18 mouse cellular contexts compared by ENCODE assay signal in genomic region chr14:32134293-32134692, GRCm38 (mm10). TPM values are rescaled to one million over a fixed set of nuclear protein-coding genes. Genes with fewer than 3 reads are reported as not detected.
DNase-seq lines count a peak whose midpoint lies in the region; ATAC-seq and TF ChIP-seq lines count a peak whose summit lies in the region.
"Had no signal": no experiment of that assay in that cellular context is flagged by ENCODE, and none has a peak within 500 bp of the region (broad histone marks: within the 10 kb centered on the region; RNA-seq: fewer than 3 reads in every experiment).

No protein-coding gene starts in this region.

- DNase-seq in stomach, postnatal 0 days (ENCODE audit: low spot score): no peak
- DNase-seq in embryonic facial prominence, embryonic 14.5 days (ENCODE audit: low spot score): peak; percentile 6
- DNase-seq in yolk sac, embryonic 10.5 days (ENCODE audit: low spot score): peak; percentile 60
- DNase-seq in layer of hippocampus, adult 9-10 months (ENCODE audit: low spot score): no peak
- no peak for DNase-seq in gastrocnemius, postnatal 4 days (ENCODE audit: low spot score in 2 of 2)
- no peak for DNase-seq in layer of hippocampus, adult 2 months (ENCODE audit: low spot score in 2 of 2)
- DNase-seq: kidney, adult 18-20 months; lung, postnatal 4 days; right cerebral cortex, postnatal 4 days had no signal

- TF ChIP-seq EP300 in stomach, postnatal 0 days (optimal IDR thresholded peaks at IDR 0.05): no peak

- TF ChIP-seq CTCF in stomach, postnatal 0 days (IDR thresholded peaks at IDR 0.05; ENCODE audit: low read depth): no peak
- TF ChIP-seq CTCF in layer of hippocampus, adult 2 months (conservative IDR thresholded peaks at IDR 0.05): no peak

- no peak overlapping the region for H3K4me3 ChIP-seq in stomach, embryonic 16.5 days (replicated peaks; ENCODE audit: low read length)
- no peak overlapping the region for H3K4me3 ChIP-seq in stomach, postnatal 0 days (ENCODE audit: low read depth, low read length)
- H3K4me3 ChIP-seq in embryonic facial prominence, embryonic 14.5 days (ENCODE audit: low read depth, low read length): no peak overlapping the region
- no peak overlapping the region for H3K4me3 ChIP-seq in intestine, embryonic 16.5 days (ENCODE audit: low read length)
- no peak overlapping the region for H3K4me3 ChIP-seq in layer of hippocampus, adult 2 months
- H3K4me3 ChIP-seq: limb, embryonic 10.5 days; stomach, embryonic 15.5 days had no signal

- no peaks in the 10 kb centered on the region for H3K36me3 ChIP-seq in stomach, embryonic 16.5 days (ENCODE audit: control insufficient read depth, insufficient read depth, low read length)
- no peaks in the 10 kb centered on the region for H3K36me3 ChIP-seq in stomach, postnatal 0 days (ENCODE audit: control insufficient read depth, insufficient read depth, low read length)
- H3K36me3 ChIP-seq in embryonic facial prominence, embryonic 14.5 days (ENCODE audit: control insufficient read depth, insufficient read depth, low read length): no peaks in the 10 kb centered on the region
- H3K36me3 ChIP-seq in intestine, embryonic 16.5 days (ENCODE audit: control insufficient read depth, insufficient read depth, low read length): no peaks in the 10 kb centered on the region
- H3K36me3 ChIP-seq: limb, embryonic 10.5 days; stomach, embryonic 15.5 days had no signal

- peak overlapping the region; percentile 49; the same call in 1 of the 2 replicates for H3K27ac ChIP-seq in stomach, embryonic 16.5 days (ENCODE audit: low read length)
- no peak overlapping the region for H3K27ac ChIP-seq in stomach, postnatal 0 days (replicated peaks)
- H3K27ac ChIP-seq in embryonic facial prominence, embryonic 14.5 days (replicated peaks; ENCODE audit: low read depth, low read length): no peak overlapping the region
- H3K27ac ChIP-seq in intestine, embryonic 16.5 days (ENCODE audit: low read length): peak overlapping the region; percentile 23; the same call in 1 of the 2 replicates
- no peak overlapping the region for H3K27ac ChIP-seq in layer of hippocampus, adult 2 months
- H3K27ac ChIP-seq: limb, embryonic 10.5 days; stomach, embryonic 15.5 days had no signal

- H3K27me3 ChIP-seq in stomach, embryonic 16.5 days (ENCODE audit: control insufficient read depth, insufficient read depth, low read length): no peaks in the 10 kb centered on the region
- H3K27me3 ChIP-seq in stomach, postnatal 0 days (ENCODE audit: control insufficient read depth, insufficient read depth, low read length): no peaks in the 10 kb centered on the region
- H3K27me3 ChIP-seq in embryonic facial prominence, embryonic 14.5 days (replicated peaks; ENCODE audit: control insufficient read depth, insufficient read depth, low read length): no peaks in the 10 kb centered on the region
- H3K27me3 ChIP-seq in intestine, embryonic 16.5 days (replicated peaks; ENCODE audit: control insufficient read depth, insufficient read depth, low read length): no peaks in the 10 kb centered on the region
- H3K27me3 ChIP-seq: stomach, embryonic 15.5 days had no signal

- ATAC-seq in stomach, embryonic 16.5 days (ENCODE audit: insufficient read depth, low FRiP score): peak; percentile 40; the same call in 1 of the 2 replicates
- ATAC-seq in stomach, postnatal 0 days (ENCODE audit: low FRiP score, low TSS enrichment): no peak
- ATAC-seq in embryonic facial prominence, embryonic 14.5 days (ENCODE audit: low read depth): no peak
- ATAC-seq in intestine, embryonic 16.5 days: 0 out of 2 replicates have a peak, but pooled peaks have one; percentile 26
- ATAC-seq: activated CD4-positive, CD25-positive, alpha-beta regulatory T cell, adult 4 months had no signal

- 19% methylated on average over 2 of the region's 2 CpGs for WGBS in stomach, embryonic 16.5 days
- 15% methylated on average over 2 of the region's 2 CpGs for WGBS in stomach, postnatal 0 days
- WGBS in embryonic facial prominence, embryonic 14.5 days: 56% methylated on average over 2 of the region's 2 CpGs
- 26% methylated on average over 2 of the region's 2 CpGs for WGBS in intestine, embryonic 16.5 days

- no peak overlapping the region for H3K9ac ChIP-seq in stomach, embryonic 16.5 days (ENCODE audit: low read length)
- H3K9ac ChIP-seq in stomach, postnatal 0 days (ENCODE audit: low read length): no peak overlapping the region
- H3K9ac ChIP-seq in embryonic facial prominence, embryonic 14.5 days (ENCODE audit: low read depth, low read length): no peak overlapping the region
- H3K9ac ChIP-seq in intestine, embryonic 16.5 days (ENCODE audit: low read depth, low read length): no peak overlapping the region
- H3K9ac ChIP-seq: stomach, embryonic 15.5 days had no signal

- H3K4me2 ChIP-seq in stomach, embryonic 16.5 days (ENCODE audit: low read depth, low read length): no peak overlapping the region
- no peak overlapping the region for H3K4me2 ChIP-seq in stomach, postnatal 0 days (replicated peaks; ENCODE audit: low read depth)
- H3K4me2 ChIP-seq in embryonic facial prominence, embryonic 14.5 days (ENCODE audit: low read depth, low read length): no peak overlapping the region
- H3K4me2 ChIP-seq in intestine, embryonic 16.5 days (ENCODE audit: low read depth, low read length): no peak overlapping the region
- H3K4me2 ChIP-seq: stomach, embryonic 15.5 days had no signal

- H3K9me3 ChIP-seq in stomach, embryonic 16.5 days (replicated peaks; ENCODE audit: control insufficient read depth, low read length): no peaks in the 10 kb centered on the region
- H3K9me3 ChIP-seq in stomach, postnatal 0 days (ENCODE audit: control insufficient read depth, low read length): no peaks in the 10 kb centered on the region
- H3K9me3 ChIP-seq in embryonic facial prominence, embryonic 14.5 days (ENCODE audit: control insufficient read depth, low read length): no peaks in the 10 kb centered on the region
- no peaks in the 10 kb centered on the region for H3K9me3 ChIP-seq in intestine, embryonic 16.5 days (ENCODE audit: control insufficient read depth, low read length)
- H3K9me3 ChIP-seq: limb, embryonic 10.5 days; stomach, embryonic 15.5 days had no signal

- H3K4me1 ChIP-seq in stomach, embryonic 16.5 days (ENCODE audit: control insufficient read depth, insufficient read depth, low read length): peaks cover 6% of the 10 kb centered on the region; the same call in 1 of the 2 replicates
- no peaks in the 10 kb centered on the region for H3K4me1 ChIP-seq in stomach, postnatal 0 days (replicated peaks; ENCODE audit: control insufficient read depth, insufficient read depth)
- H3K4me1 ChIP-seq in embryonic facial prominence, embryonic 14.5 days (ENCODE audit: control insufficient read depth, insufficient read depth, low read length): no peaks in the 10 kb centered on the region
- H3K4me1 ChIP-seq in intestine, embryonic 16.5 days (ENCODE audit: control insufficient read depth, insufficient read depth, low read length): peaks cover 8% of the 10 kb centered on the region

RNA-seq across cellular contexts. Expression of gene Msmb, which starts 7.5 kb away (rescaled TPM):
- polyA plus RNA-seq in stomach, embryonic 16.5 days (2015; fragmentation: Nextera tagmentation; extraction: Ambion mirVana): not detected in 2 replicates
- polyA plus RNA-seq in stomach, postnatal 0 days (2015; fragmentation: Nextera tagmentation; extraction: Ambion mirVana): not detected in 2 replicates
- polyA plus RNA-seq in embryonic facial prominence, embryonic 14.5 days (2014; fragmentation: Nextera tagmentation; extraction: Ambion mirVana): not detected in 2 replicates
- not detected in 2 replicates for polyA plus RNA-seq in intestine, embryonic 16.5 days (2015; fragmentation: Nextera tagmentation; extraction: Ambion mirVana)
- not detected for total RNA-seq in gastrocnemius, postnatal 4 days (2021)
- total RNA-seq in layer of hippocampus, adult 2 months (2021): not detected
- total RNA-seq: layer of hippocampus, adult 8-10 months; monocyte, adult 5-6 weeks had no signal
- polyA plus RNA-seq: brain, embryonic 14.5 days; hindbrain, embryonic 11.5 days; limb, embryonic 10.5 days; stomach, embryonic 15.5 days had no signal

RNA-seq across cellular contexts. Expression of gene Ncoa4, which starts 25.4 kb away (rescaled TPM):
- 145 and 150 TPM in 2 replicates for polyA plus RNA-seq in stomach, embryonic 16.5 days (2015; fragmentation: Nextera tagmentation; extraction: Ambion mirVana)
- polyA plus RNA-seq in stomach, postnatal 0 days (2015; fragmentation: Nextera tagmentation; extraction: Ambion mirVana): 97.2 and 100 TPM in 2 replicates
- polyA plus RNA-seq in embryonic facial prominence, embryonic 14.5 days (2014; fragmentation: Nextera tagmentation; extraction: Ambion mirVana): 112 TPM in 2 replicates
- 208 and 249 TPM in 2 replicates for polyA plus RNA-seq in intestine, embryonic 16.5 days (2015; fragmentation: Nextera tagmentation; extraction: Ambion mirVana)
- 10 to 100 TPM; 59.1 to 67.0 TPM for total RNA-seq in gastrocnemius, postnatal 4 days (2021)
- 100 to 1,000 TPM in 1 of 2 experiments, 10 to 100 TPM in 1; 99.1 to 107 TPM for total RNA-seq in layer of hippocampus, adult 2 months (2021)

RNA-seq across cellular contexts. Expression of gene Dph3, which starts 48.8 kb away (rescaled TPM):
- polyA plus RNA-seq in stomach, embryonic 16.5 days (2015; fragmentation: Nextera tagmentation; extraction: Ambion mirVana): 81.7 and 89.7 TPM in 2 replicates
- 91.4 and 93.3 TPM in 2 replicates for polyA plus RNA-seq in stomach, postnatal 0 days (2015; fragmentation: Nextera tagmentation; extraction: Ambion mirVana)
- polyA plus RNA-seq in embryonic facial prominence, embryonic 14.5 days (2014; fragmentation: Nextera tagmentation; extraction: Ambion mirVana): 86.7 and 100 TPM in 2 replicates
- polyA plus RNA-seq in intestine, embryonic 16.5 days (2015; fragmentation: Nextera tagmentation; extraction: Ambion mirVana): 91.4 and 104 TPM in 2 replicates
- total RNA-seq in gastrocnemius, postnatal 4 days (2021): 10 to 100 TPM; 55.3 to 60.2 TPM
- total RNA-seq in layer of hippocampus, adult 2 months (2021): 10 to 100 TPM; 31.8 to 35.9 TPM

RNA-seq across cellular contexts. Expression of gene Oxnad1, which starts 49.1 kb away (rescaled TPM):
- polyA plus RNA-seq in stomach, embryonic 16.5 days (2015; fragmentation: Nextera tagmentation; extraction: Ambion mirVana): 25.8 and 29.8 TPM in 2 replicates
- polyA plus RNA-seq in stomach, postnatal 0 days (2015; fragmentation: Nextera tagmentation; extraction: Ambion mirVana): 17.7 and 19.3 TPM in 2 replicates
- 14.2 and 14.8 TPM in 2 replicates for polyA plus RNA-seq in embryonic facial prominence, embryonic 14.5 days (2014; fragmentation: Nextera tagmentation; extraction: Ambion mirVana)
- 30.5 and 41.1 TPM in 2 replicates for polyA plus RNA-seq in intestine, embryonic 16.5 days (2015; fragmentation: Nextera tagmentation; extraction: Ambion mirVana)
- total RNA-seq in gastrocnemius, postnatal 4 days (2021): 10 to 100 TPM; 16.4 to 18.5 TPM
- 10 to 100 TPM; 11.5 to 16.4 TPM for total RNA-seq in layer of hippocampus, adult 2 months (2021)

Comparison
In these comparisons a context has a peak if more than half of its experiments do, and no peak if none do; other contexts are left out.
1. ATAC-seq: peak in stomach, embryonic 16.5 days (single experiment) and intestine, embryonic 16.5 days (single experiment); none in stomach, postnatal 0 days (single experiment) and embryonic facial prominence, embryonic 14.5 days (single experiment).
2. H3K27ac ChIP-seq: peak in stomach, embryonic 16.5 days (single experiment) and intestine, embryonic 16.5 days (single experiment); none in stomach, postnatal 0 days (single experiment), embryonic facial prominence, embryonic 14.5 days (single experiment) and layer of hippocampus, adult 2 months (single experiment).
3. DNase-seq: peak in embryonic facial prominence, embryonic 14.5 days (single experiment) and yolk sac, embryonic 10.5 days (single experiment); none in stomach, postnatal 0 days (single experiment), layer of hippocampus, adult 9-10 months (single experiment), gastrocnemius, postnatal 4 days (0 of 2) and layer of hippocampus, adult 2 months (0 of 2).